Mouse (Mus musculus) neural tube, embryonic 15.5 days (tissue): ENCODE measurements at regions not wholly inside any gene's neighbourhood (a gene's known extent, or its start where the extent isn't known, plus 50 kb on each side); places are given as distances from the start of the nearest gene placed in this dataset.
A peak's percentile ranks its signal among the peaks of the same experiment; 100 is the strongest.

Experiments used
- ATAC-seq: fragments of 200-750 bp; cut with Nextera tagmentation; 2 replicates; pipeline ENCODE4 v1.8.0; 2017; ENCODE audit warnings: mild to moderate bottlenecking, moderate TSS enrichment, moderate library complexity; ENCODE audit not compliant: low FRiP score
- H3K27ac ChIP-seq: fragments of 300-500 bp; sonication (generic); replicated peaks from 2 replicates; pipeline ENCODE4 v1.5.1; 2015; ENCODE audit warnings: mild to moderate bottlenecking, inconsistent platforms
- H3K27me3 ChIP-seq: fragments of 300-500 bp; sonication (generic); replicated peaks from 2 replicates; pipeline ENCODE4 v1.6.1; 2015; ENCODE audit warnings: inconsistent platforms
- H3K36me3 ChIP-seq: fragments of 300-500 bp; sonication (generic); 2 replicates; pipeline ENCODE4 v1.6.1; 2015; ENCODE audit warnings: inconsistent platforms
- H3K4me1 ChIP-seq: fragments of 300-500 bp; sonication (generic); 2 replicates; pipeline ENCODE4 v1.6.1; 2015; ENCODE audit warnings: inconsistent platforms
- H3K4me2 ChIP-seq: fragments of 300-500 bp; sonication (generic); 2 replicates; pipeline ENCODE4 v1.6.1; 2015; ENCODE audit warnings: inconsistent platforms, mild to moderate bottlenecking, moderate library complexity
- H3K4me3 ChIP-seq: fragments of 300-500 bp; sonication (generic); replicated peaks from 2 replicates; pipeline ENCODE4 v1.5.1; 2015; ENCODE audit warnings: mild to moderate bottlenecking, inconsistent platforms
- H3K9ac ChIP-seq: fragments of 300-500 bp; sonication (generic); replicated peaks from 2 replicates; pipeline ENCODE4 v1.6.1; 2015; ENCODE audit warnings: mild to moderate bottlenecking, inconsistent platforms
- H3K9me3 ChIP-seq: fragments of 300-500 bp; sonication (generic); replicated peaks from 2 replicates; pipeline ENCODE4 v1.6.1; 2016; ENCODE audit warnings: inconsistent platforms
- WGBS: fragments of 180-500 bp; shearing (Covaris S2); methylation state at CpG from one replicate; pipeline ENCODE4 v1.1.7; 2015; ENCODE audit warnings: mixed read lengths; 5-methylcytosine and 5-hydroxymethylcytosine counted together

DNA sequence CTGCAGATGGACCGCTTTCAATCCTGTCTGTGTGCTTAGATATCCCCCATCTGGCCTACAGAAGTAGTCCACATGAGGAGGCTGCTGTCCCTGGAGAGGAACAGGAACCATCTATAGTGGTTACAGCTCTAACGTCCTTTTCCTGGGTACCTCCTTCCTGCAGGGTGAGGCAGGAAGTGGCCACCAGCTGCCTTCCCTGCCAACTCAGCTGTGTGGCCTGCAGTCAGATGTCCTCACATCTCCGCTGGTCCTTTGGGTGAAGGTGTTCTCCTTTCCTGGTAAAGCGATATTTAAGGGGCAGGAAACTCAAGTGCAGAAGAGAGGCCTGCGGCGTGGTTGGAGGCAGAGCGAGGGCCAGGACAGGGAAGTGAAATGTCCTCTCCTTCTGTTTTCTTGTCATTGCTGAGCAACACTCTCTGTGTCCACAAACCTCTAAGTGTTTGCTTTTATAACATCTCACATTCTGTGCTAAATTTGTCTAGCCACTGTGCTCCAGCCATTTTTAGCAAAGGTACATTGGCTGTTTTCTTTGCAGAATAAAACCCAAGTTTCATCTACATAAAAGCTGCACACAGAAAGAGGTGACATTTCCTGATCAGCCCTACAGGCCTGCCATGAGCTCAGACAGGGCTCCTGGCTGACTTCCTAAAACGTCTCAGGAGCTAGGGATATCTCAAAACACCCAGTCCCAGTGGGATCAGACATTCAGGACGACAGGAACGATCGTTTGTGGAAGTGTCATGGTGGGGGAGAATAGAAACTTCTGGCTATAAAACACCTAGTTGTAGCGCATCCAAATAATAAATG is 164.4 kb upstream of the Irf2bp2 start:
- WGBS, result 67% methylated on average over 12 of the region's 12 CpGs

GRCm38 (mm10) chr8:126756300-126757097 is 162.7 kb upstream of the Irf2bp2 start:
- no peaks in the 10 kb centered on the region for H3K27me3 ChIP-seq
- H3K4me1 ChIP-seq, result peaks cover 18% of the 10 kb centered on the region
- H3K4me2 ChIP-seq, result no peak overlapping the region
- H3K27ac ChIP-seq, result no peak overlapping the region
- H3K9me3 ChIP-seq, result no peaks in the 10 kb centered on the region
- H3K4me3 ChIP-seq, result no peak overlapping the region
- H3K9ac ChIP-seq, result no peak overlapping the region
- WGBS, result 78% methylated on average over 8 of the region's 8 CpGs
- ATAC-seq, result no peak
- no peaks in the 10 kb centered on the region for H3K36me3 ChIP-seq

More for the DNA sequence above, 164.4 kb upstream of the Irf2bp2 start:
- Histone ChIP-seq H3K36me3 (no peaks in the 10 kb centered on the region), H3K9me3 (no peaks in the 10 kb centered on the region), H3K27me3 (no peaks in the 10 kb centered on the region), H3K9ac (no peak overlapping the region), H3K4me1 (peaks cover 15% of the 10 kb centered on the region; the same call in 1 of the 2 replicates), H3K4me3 (no peak overlapping the region), H3K4me2 (no peak overlapping the region), H3K27ac (no peak overlapping the region)
- ATAC-seq, result no peak

DNA sequence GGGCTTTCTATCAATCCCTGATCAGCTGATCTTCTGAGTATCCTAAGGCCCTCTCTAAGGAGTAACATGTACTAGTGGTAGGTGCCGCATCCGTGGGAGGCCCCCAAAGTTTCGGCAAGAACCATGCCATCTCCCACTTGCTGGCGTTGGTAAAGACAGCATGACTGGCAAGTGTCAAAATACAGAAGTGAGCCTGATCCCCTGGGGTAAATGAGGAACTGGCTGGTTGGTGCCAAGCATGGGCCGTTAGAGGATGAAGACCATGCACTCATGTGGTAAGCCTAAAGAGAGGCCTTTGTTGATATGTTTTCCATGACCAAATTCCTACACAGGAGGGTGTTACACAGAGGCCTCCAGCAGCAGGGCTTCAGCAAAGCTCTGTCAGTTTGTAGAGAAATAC is 161.9 kb upstream of the Irf2bp2 start:
- no peak overlapping the region for H3K27ac ChIP-seq
- no peak for ATAC-seq
- H3K36me3 ChIP-seq, result no peaks in the 10 kb centered on the region
- 87% methylated on average over 5 of the region's 5 CpGs for WGBS
- H3K9me3 ChIP-seq, result no peaks in the 10 kb centered on the region
- H3K4me1 ChIP-seq, result peaks cover 21% of the 10 kb centered on the region
- no peaks in the 10 kb centered on the region for H3K27me3 ChIP-seq
- H3K4me3 ChIP-seq, result no peak overlapping the region
- no peak overlapping the region for H3K9ac ChIP-seq
- no peak overlapping the region for H3K4me2 ChIP-seq

GRCm38 (mm10) chr8:126754361-126754809 is 160.6 kb upstream of the Irf2bp2 start:
- no peak overlapping the region for H3K9ac ChIP-seq
- no peak for ATAC-seq
- H3K4me1 ChIP-seq, result peaks cover 16% of the 10 kb centered on the region
- H3K4me2 ChIP-seq, result no peak overlapping the region
- no peak overlapping the region for H3K4me3 ChIP-seq
- no peaks in the 10 kb centered on the region for H3K27me3 ChIP-seq
- WGBS, result 76% methylated on average over 8 of the region's 8 CpGs
- no peaks in the 10 kb centered on the region for H3K36me3 ChIP-seq
- H3K27ac ChIP-seq, result no peak overlapping the region; the same call in 1 of the 2 replicates
- no peaks in the 10 kb centered on the region for H3K9me3 ChIP-seq

DNA sequence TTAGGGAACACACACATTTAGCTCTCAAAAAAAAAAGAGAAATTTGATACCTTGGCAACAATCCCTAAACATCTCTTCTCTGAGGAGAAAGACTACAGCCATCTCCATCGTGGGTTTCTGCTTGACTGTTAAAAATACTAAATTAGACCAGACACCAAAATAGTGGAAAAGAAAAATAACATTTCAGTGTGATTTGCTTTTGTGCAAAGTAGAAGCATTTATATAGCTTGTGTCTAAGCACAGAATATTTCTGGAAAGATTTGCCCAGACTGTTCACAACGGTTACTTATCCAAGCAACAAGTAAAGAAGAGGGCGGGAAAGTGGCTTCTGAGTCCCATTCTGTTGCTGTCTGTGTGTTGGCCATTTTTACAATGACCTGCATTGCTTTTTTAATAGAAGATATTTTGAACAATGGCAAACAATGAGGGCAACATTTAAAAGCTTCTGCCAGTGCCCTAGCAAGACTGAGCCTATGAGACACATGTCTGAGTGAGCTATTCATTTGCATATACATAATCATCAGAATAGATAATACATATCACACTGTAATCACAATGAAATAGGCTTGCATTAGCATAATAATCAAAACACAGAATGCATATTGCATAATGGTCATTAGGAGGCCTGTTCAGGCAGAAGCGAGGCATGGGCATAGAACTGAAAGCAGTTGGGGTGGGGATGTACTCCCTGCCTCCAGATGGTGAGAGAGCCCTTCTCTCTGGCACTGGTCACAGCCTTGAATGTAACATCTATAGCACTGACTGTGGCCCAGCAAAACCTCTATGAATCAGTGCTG is 159.5 kb upstream of the Irf2bp2 start:
- WGBS, result 70% methylated on average over 4 of the region's 4 CpGs
- H3K9ac ChIP-seq, result no peak overlapping the region
- no peak overlapping the region; the same call in 1 of the 2 replicates for H3K27ac ChIP-seq
- no peak for ATAC-seq
- H3K36me3 ChIP-seq, result no peaks in the 10 kb centered on the region
- H3K9me3 ChIP-seq, result no peaks in the 10 kb centered on the region
- H3K27me3 ChIP-seq, result no peaks in the 10 kb centered on the region
- H3K4me3 ChIP-seq, result no peak overlapping the region
- H3K4me2 ChIP-seq, result no peak overlapping the region
- peaks cover 13% of the 10 kb centered on the region for H3K4me1 ChIP-seq

DNA sequence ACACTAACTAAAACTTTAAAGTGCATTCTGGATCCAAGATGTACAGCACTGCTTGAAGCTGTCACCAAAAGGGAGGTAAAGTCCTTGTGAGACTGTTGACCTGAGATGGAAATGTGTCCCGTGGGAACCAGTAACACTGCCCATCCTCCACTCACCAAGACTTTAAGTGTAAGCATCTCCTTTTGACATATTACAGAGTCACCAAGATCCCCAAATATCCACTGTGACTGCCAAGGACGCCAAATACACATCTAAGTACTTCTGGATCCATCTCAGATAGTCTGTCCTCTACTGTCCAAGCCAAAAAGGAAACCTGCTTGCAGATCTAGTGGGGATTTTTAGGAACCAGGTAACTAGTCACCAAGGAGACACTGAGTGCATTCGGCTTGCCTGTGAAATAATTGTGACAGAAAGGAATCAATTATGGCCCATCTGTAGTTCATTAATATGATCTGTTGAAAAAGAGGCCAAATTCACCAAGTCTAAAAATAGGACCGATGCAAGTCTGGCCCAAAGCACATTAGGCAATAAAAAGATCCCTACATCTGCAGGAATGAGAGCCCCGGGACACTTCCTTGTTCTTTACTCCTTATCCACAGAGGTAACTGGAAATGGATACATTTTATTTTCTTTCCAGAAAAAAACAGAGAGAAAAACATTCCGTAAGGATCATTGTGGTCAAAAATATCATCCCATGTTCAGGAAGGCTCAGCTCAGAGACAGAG is 157.8 kb upstream of the Irf2bp2 start:
- no peaks in the 10 kb centered on the region for H3K27me3 ChIP-seq
- H3K9me3 ChIP-seq, result no peaks in the 10 kb centered on the region
- H3K4me1 ChIP-seq, result peaks cover 13% of the 10 kb centered on the region
- H3K9ac ChIP-seq, result no peak overlapping the region
- H3K36me3 ChIP-seq, result no peaks in the 10 kb centered on the region
- no peak overlapping the region for H3K4me2 ChIP-seq
- H3K4me3 ChIP-seq, result no peak overlapping the region
- WGBS, result 72% methylated on average over 6 of the region's 6 CpGs
- H3K27ac ChIP-seq, result no peak overlapping the region
- no peak for ATAC-seq

DNA sequence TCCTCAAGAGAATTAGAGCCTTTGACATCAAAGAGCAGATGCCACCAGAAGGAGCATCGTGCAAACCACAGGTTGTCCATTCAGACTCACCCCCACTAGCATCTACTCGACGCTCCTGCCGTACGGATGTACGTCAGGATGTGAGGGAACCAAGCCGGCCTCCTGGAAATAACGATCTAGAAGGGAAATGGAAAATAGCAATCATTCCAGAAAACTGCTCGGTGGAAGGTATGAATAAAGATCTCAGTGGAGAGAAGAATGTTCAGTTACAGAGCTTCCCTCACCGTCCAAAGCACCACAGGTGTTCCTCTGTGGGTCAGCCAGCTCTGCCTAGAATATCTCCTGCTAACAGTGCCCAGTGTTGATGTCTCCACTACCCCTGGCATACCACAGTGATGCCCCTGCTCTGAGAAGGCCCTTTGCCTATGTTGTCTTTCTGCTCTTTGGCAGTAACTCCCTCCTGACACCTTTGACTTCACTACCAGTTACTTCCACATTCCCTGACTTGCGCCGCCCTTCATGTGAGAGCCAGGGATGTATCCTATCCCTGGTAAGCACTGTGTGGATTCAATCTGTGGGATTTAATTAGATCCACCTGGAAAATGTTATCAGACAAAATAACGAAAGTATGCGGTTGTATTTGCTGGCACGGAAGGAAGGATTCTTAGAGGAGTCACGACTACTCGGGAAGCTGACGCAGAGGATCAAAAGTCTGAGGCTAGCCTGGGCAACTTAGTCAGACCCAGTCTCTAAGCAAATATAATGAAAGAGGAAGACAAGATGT is 152.4 kb upstream of the Irf2bp2 start:
- no peaks in the 10 kb centered on the region for H3K4me1 ChIP-seq
- H3K4me2 ChIP-seq, result no peak overlapping the region
- 83% methylated on average over 18 of the region's 18 CpGs for WGBS
- ATAC-seq, result no peak
- no peaks in the 10 kb centered on the region for H3K36me3 ChIP-seq
- H3K27me3 ChIP-seq, result no peaks in the 10 kb centered on the region
- H3K9ac ChIP-seq, result no peak overlapping the region
- no peaks in the 10 kb centered on the region for H3K9me3 ChIP-seq
- H3K4me3 ChIP-seq, result no peak overlapping the region
- no peak overlapping the region for H3K27ac ChIP-seq

DNA sequence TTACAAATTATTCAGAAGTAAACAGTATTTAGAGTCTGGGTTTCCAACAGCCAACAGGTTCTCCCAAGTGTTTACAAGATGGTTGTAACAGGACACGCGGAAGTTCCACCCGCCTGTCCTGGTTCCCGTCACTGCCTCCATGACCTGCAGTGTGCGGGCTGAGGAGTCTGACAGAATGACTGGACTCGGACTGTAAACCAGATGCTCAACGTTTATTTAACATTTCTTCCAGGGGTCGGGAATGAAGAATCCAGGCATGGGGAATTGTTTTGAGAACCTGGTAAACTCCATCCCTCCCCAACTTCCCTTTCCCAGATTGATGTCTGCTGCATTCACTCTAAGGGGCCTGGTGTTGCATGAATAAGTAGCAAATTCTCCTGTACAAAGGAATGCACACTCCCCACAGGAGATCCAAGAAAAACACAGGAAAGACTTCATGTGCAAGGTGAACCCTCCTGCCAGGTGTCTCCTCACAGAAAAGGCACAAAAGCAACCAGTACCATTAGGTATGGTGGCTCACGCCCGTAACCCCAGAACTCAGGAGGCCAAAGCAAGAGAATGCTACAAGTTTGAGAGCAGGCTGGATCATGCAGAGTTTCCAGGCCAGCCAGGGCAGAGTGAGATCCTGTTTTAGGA is 151.1 kb upstream of the Irf2bp2 start:
- peak overlapping the region; percentile 11; the same call in 1 of the 2 replicates for H3K27ac ChIP-seq
- no peaks in the 10 kb centered on the region for H3K27me3 ChIP-seq
- H3K9ac ChIP-seq, result no peak overlapping the region
- 83% methylated on average over 10 of the region's 10 CpGs for WGBS
- H3K36me3 ChIP-seq, result no peaks in the 10 kb centered on the region
- no peak overlapping the region for H3K4me2 ChIP-seq
- H3K4me3 ChIP-seq, result no peak overlapping the region
- no peak for ATAC-seq
- no peaks in the 10 kb centered on the region for H3K4me1 ChIP-seq
- H3K9me3 ChIP-seq, result no peaks in the 10 kb centered on the region

DNA sequence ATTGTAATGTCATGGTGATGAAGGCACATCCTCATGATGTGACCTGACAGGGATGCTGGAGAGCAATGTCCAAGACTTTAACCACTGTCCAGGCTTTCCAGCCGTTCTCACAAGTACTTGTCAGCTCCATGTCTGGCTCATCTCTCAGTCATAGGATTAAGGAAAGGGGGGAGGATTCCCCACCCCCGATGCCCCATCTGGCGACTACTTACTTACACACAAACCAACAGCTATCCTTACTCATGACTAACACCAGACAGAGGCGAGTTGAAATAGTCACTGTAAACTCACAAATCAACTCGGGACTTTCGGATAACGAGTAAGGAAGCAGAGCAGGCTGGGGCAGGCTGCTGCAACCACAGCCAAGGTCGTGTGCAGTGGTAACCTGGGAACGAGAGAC is 149.5 kb upstream of the Irf2bp2 start:
- no peaks in the 10 kb centered on the region for H3K36me3 ChIP-seq
- WGBS, result 82% methylated on average over 9 of the region's 9 CpGs
- ATAC-seq, result no peak
- no peak overlapping the region for H3K4me3 ChIP-seq
- H3K4me1 ChIP-seq, result no peaks in the 10 kb centered on the region
- H3K27me3 ChIP-seq, result no peaks in the 10 kb centered on the region
- no peak overlapping the region for H3K4me2 ChIP-seq
- no peaks in the 10 kb centered on the region for H3K9me3 ChIP-seq
- H3K9ac ChIP-seq, result no peak overlapping the region
- H3K27ac ChIP-seq, result no peak overlapping the region

DNA sequence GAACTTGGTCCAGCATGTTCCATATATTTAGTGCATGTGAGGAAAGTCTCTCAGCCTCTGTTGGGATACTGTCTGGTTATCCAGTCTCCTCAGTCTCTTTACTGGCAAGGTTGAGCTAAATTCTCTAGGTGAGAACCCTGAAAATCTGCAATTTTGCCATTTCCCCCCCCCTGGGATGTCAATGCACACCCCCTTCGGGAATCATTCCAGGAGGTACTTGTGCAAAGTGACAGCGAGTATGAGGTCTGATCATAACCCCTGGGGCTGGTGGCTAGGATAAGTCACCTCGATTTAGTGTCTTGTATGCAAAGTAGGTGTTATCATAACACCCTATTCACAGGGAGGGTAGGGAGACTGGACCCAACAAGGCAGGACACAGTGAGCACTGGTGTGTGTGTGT is 148.3 kb upstream of the Irf2bp2 start:
- H3K4me3 ChIP-seq, result no peak overlapping the region
- H3K9ac ChIP-seq, result no peak overlapping the region
- no peak overlapping the region for H3K4me2 ChIP-seq
- peaks cover under 1% of the 10 kb centered on the region; the same call in 1 of the 2 replicates for H3K4me1 ChIP-seq
- H3K36me3 ChIP-seq, result no peaks in the 10 kb centered on the region
- no peak for ATAC-seq
- WGBS, result 96% methylated on average over 3 of the region's 3 CpGs
- H3K9me3 ChIP-seq, result no peaks in the 10 kb centered on the region
- H3K27ac ChIP-seq, result no peak overlapping the region
- H3K27me3 ChIP-seq, result no peaks in the 10 kb centered on the region
